Mouse (Mus musculus): ENCODE data around the gene Smc4.

GRCm38 (mm10) chr3:68973574-68973973 lies 31.0 kb upstream of the Smc4 start:
- no peak for TF ChIP-seq CTCF (IDR thresholded peaks at IDR 0.05; ENCODE audit: low read depth, low read length)
- no peak for TF ChIP-seq EP300 (IDR thresholded peaks at IDR 0.05; ENCODE audit: insufficient read depth, low read depth, low read length)

Data from ES-Bruce4 (cell line).